Mouse (Mus musculus) stomach, embryonic 15.5 days (tissue): ENCODE data around the gene Nckap1. TPM values are rescaled to one million over a fixed set of nuclear protein-coding genes. Genes with fewer than 3 reads are reported as not detected.
A peak's percentile ranks its signal among the peaks of the same experiment; 100 is the strongest.

Source experiments
- ATAC-seq: fragments of 200-750 bp; cut with Nextera tagmentation; 2 replicates; pipeline ENCODE4 v1.8.0; 2017; ENCODE audit warnings: low read depth, moderate number of reproducible peaks, moderate TSS enrichment; ENCODE audit not compliant: insufficient read depth, low FRiP score
- H3K27ac ChIP-seq: fragments of 300-500 bp; sonication (generic); 2 replicates; pipeline ENCODE4 v1.5.1; 2015; ENCODE audit warnings: mild to moderate bottlenecking, inconsistent platforms
- H3K27me3 ChIP-seq: fragments of 300-500 bp; sonication (generic); replicated peaks from 2 replicates; pipeline ENCODE4 v1.6.1; 2015; ENCODE audit warnings: inconsistent platforms
- H3K36me3 ChIP-seq: fragments of 300-500 bp; sonication (generic); 2 replicates; pipeline ENCODE4 v1.6.1; 2015; ENCODE audit warnings: inconsistent platforms
- H3K4me1 ChIP-seq: fragments of 300-500 bp; sonication (generic); 2 replicates; pipeline ENCODE4 v1.6.1; 2015; ENCODE audit warnings: inconsistent platforms
- H3K4me2 ChIP-seq: fragments of 300-500 bp; sonication (generic); 2 replicates; pipeline ENCODE4 v1.6.1; 2015; ENCODE audit warnings: mild to moderate bottlenecking, inconsistent platforms
- H3K4me3 ChIP-seq: fragments of 300-500 bp; sonication (generic); replicated peaks from 2 replicates; pipeline ENCODE4 v1.5.1; 2015; ENCODE audit warnings: inconsistent platforms
- H3K9ac ChIP-seq: fragments of 300-500 bp; sonication (generic); 2 replicates; pipeline ENCODE4 v1.6.1; 2015; ENCODE audit warnings: inconsistent platforms
- H3K9me3 ChIP-seq: fragments of 300-500 bp; sonication (generic); 2 replicates; pipeline ENCODE4 v1.6.1; 2016; ENCODE audit warnings: inconsistent platforms
- WGBS: fragments of 180-500 bp; shearing (Covaris S2); methylation state at CpG from one replicate; pipeline ENCODE4 v1.1.7; 2015; 5-methylcytosine and 5-hydroxymethylcytosine counted together
- microRNA counts: library from miRNA; unstranded; fragments of <30 nt; microRNA quantifications from one replicate; lab custom pipeline; 2016
- microRNA-seq: library from miRNA; unstranded; fragments of <30 nt; microRNA quantifications from one replicate; pipeline ENCODE4, GENCODE M21; 2016
- polyA plus RNA-seq: library from polyadenylated mRNA; unstranded; fragments of >200 nt; fragmentation: Nextera tagmentation; extraction: Ambion mirVana; gene quantifications from 2 replicates; pipeline ENCODE4 v1.2.1, GENCODE M21; 2015

The Nckap1 gene
- polyA plus RNA-seq, 1 experiment from 2014 or later, result 69.8 TPM

GRCm38 (mm10) chr2:80474247-80474796 lies 106.9 kb downstream of the Nckap1 start:
- Histone ChIP-seq H3K36me3 (no peaks in the 10 kb centered on the region), H3K4me2 (no peak overlapping the region), H3K4me3 (no peak overlapping the region), H3K27me3 (no peaks in the 10 kb centered on the region), H3K9me3 (no peaks in the 10 kb centered on the region), H3K9ac (no peak overlapping the region), H3K4me1 (no peaks in the 10 kb centered on the region), H3K27ac (no peak overlapping the region)
- WGBS, result 51% methylated on average over 5 of the region's 5 CpGs
- no peak for ATAC-seq

DNA sequence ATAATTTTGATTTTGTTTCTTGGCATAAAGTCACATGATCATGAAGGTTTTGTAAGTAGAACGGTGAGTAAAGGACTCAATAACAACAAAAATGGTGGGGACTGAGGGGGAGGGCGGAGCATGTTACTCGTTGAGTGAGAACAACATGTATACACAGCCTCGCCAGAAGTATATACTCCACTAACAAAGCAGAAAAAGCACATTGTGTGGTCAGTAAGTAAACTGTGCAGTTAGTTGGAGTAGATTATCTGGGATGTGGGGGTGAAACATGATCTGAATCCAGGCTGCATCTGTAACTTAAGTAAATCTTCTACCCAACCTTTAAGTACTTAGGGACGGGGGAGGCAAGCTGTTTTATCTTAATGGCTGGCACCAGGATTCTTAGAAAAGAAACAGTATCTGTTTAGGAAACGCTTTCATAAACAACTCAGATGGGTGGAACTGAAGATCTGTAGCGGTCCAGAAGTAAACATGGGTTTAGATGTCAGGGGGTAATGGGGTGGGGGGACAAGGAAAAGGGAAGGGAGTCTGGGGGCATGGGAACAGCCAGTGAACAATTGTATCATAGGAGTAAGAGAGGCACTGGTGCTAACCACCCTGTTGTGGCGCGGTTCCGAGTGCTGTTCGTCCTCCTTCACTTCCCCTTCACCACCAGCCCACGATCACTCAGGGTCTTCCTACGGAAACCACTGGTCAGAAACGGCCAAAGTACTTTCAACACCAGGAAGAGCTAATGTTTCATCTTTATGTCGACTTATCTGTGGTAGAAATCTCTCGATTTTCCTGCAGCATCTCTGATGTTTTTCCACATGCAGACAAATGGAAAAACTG lies 115.0 kb downstream of the Nckap1 start:
- no peaks in the 10 kb centered on the region for H3K36me3 ChIP-seq
- H3K4me1 ChIP-seq, result no peaks in the 10 kb centered on the region
- H3K4me3 ChIP-seq, result no peak overlapping the region
- 56% methylated on average over 16 of the region's 16 CpGs for WGBS
- H3K27me3 ChIP-seq, result no peaks in the 10 kb centered on the region
- no peak for ATAC-seq
- H3K27ac ChIP-seq, result no peak overlapping the region
- H3K9me3 ChIP-seq, result no peaks in the 10 kb centered on the region
- no peak overlapping the region for H3K4me2 ChIP-seq
- no peak overlapping the region for H3K9ac ChIP-seq

DNA sequence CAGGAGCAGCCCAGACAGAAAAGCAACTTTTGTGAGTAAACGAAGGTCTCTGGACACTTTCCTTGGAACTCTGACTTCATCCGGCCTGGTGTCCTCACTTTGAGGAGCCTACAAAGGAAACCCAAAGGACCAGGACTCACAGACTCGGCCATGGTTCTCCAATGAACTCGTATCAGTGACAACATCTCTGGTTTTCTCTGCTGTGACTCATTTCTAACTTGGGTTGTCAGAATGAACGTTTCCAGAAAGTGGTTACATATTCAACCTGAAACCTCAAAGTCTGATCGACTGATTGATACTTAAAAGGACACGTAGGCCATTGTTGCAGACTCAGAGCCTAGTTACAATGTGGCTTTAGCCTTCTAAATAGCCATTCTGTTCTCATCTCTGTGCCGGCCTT lies 119.4 kb downstream of the Nckap1 start:
- no peaks in the 10 kb centered on the region for H3K9me3 ChIP-seq
- 67% methylated on average over 8 of the region's 8 CpGs for WGBS
- no peaks in the 10 kb centered on the region for H3K4me1 ChIP-seq
- no peak overlapping the region for H3K4me3 ChIP-seq
- H3K27ac ChIP-seq, result no peak overlapping the region
- H3K27me3 ChIP-seq, result 0 out of 2 replicates have a peak, but pooled peaks cover 1% of the 10 kb centered on the region
- no peak overlapping the region for H3K9ac ChIP-seq
- no peak overlapping the region for H3K4me2 ChIP-seq
- H3K36me3 ChIP-seq, result no peaks in the 10 kb centered on the region
- no peak for ATAC-seq

MicroRNA genes within 50 kb of the gene (microRNA counts, 519-probe panel; counts per million panel counts)
- microRNA mmu-miR-684 (lab: Ali Mortazavi, UCI), result 2,423 counts per million, percentile 52 among the panel's probes with 10 or more counts

Small RNA genes within 50 kb of the gene (microRNA-seq; reads per million reads assigned to microRNA genes)
- gene Mir684-1, result not detected

Other genes with a start within 250 kb of the Nckap1 start
- 4.7 and 5.0 TPM in 2 replicates for gene Frzb, start 133.8 kb downstream of the Nckap1 start, polyA plus RNA-seq
- 15.1 and 17.1 TPM in 2 replicates for gene Dusp19, start 35.7 kb upstream of the Nckap1 start, polyA plus RNA-seq
- gene Nup35, start 35.9 kb upstream of the Nckap1 start, polyA plus RNA-seq, result 40.8 and 41.7 TPM in 2 replicates